Mouse (Mus musculus) neural tube, embryonic 13.5 days (tissue): ENCODE measurements around the gene Zfp831. TPM values are rescaled to one million over a fixed set of nuclear protein-coding genes. Genes with fewer than 3 reads are reported as not detected.

ENCODE experiments used
- ATAC-seq: fragments of 200-750 bp; cut with Nextera tagmentation; 2 replicates; pipeline ENCODE4 v1.8.0; 2017; ENCODE audit warnings: low read depth, mild to moderate bottlenecking, moderate TSS enrichment, moderate library complexity
- H3K27ac ChIP-seq: fragments of 300-500 bp; sonication (generic); replicated peaks from 2 replicates; pipeline ENCODE4 v1.5.1; 2015; ENCODE audit warnings: moderate library complexity, mild to moderate bottlenecking, inconsistent platforms
- H3K27me3 ChIP-seq: fragments of 300-500 bp; sonication (generic); 2 replicates; pipeline ENCODE4 v1.6.1; 2015; ENCODE audit warnings: mild to moderate bottlenecking, inconsistent platforms
- H3K36me3 ChIP-seq: fragments of 300-500 bp; sonication (generic); 2 replicates; pipeline ENCODE4 v1.6.1; 2015; ENCODE audit warnings: mild to moderate bottlenecking, inconsistent platforms
- H3K4me1 ChIP-seq: fragments of 300-500 bp; sonication (generic); replicated peaks from 2 replicates; pipeline ENCODE4 v1.6.1; 2015; ENCODE audit warnings: inconsistent platforms
- H3K4me2 ChIP-seq: fragments of 300-500 bp; sonication (generic); 2 replicates; pipeline ENCODE4 v1.6.1; 2015; ENCODE audit warnings: inconsistent platforms, mild to moderate bottlenecking, moderate library complexity
- H3K4me3 ChIP-seq: fragments of 300-500 bp; sonication (generic); 2 replicates; pipeline ENCODE4 v1.5.1; 2015; ENCODE audit warnings: mild to moderate bottlenecking, inconsistent platforms
- H3K9ac ChIP-seq: fragments of 300-500 bp; sonication (generic); 2 replicates; pipeline ENCODE4 v1.6.1; 2015; ENCODE audit warnings: moderate library complexity, mild to moderate bottlenecking, inconsistent platforms
- H3K9me3 ChIP-seq: fragments of 300-500 bp; sonication (generic); 2 replicates; pipeline ENCODE4 v1.6.1; 2016; ENCODE audit warnings: inconsistent platforms
- WGBS: fragments of 180-500 bp; shearing (Covaris S2); methylation state at CpG from one replicate; pipeline ENCODE4 v1.1.7; 2015; 5-methylcytosine and 5-hydroxymethylcytosine counted together
- polyA plus RNA-seq: library from polyadenylated mRNA; unstranded; fragments of >200 nt; fragmentation: Nextera tagmentation; extraction: Ambion mirVana; gene quantifications from 2 replicates; pipeline ENCODE4 v1.2.1, GENCODE M21; 2015

Gene Zfp831
- polyA plus RNA-seq, 1 experiment from 2014 or later = not detected

- ATAC-seq = no peak
- no peaks in the 10 kb centered on the region for H3K36me3 ChIP-seq
- H3K4me2 ChIP-seq = no peak overlapping the region
- H3K27ac ChIP-seq = no peak overlapping the region
- WGBS = 89% methylated on average over 1 of the region's 1 CpGs
- H3K4me3 ChIP-seq = no peak overlapping the region
- no peaks in the 10 kb centered on the region for H3K4me1 ChIP-seq
- H3K9ac ChIP-seq = no peak overlapping the region
- H3K9me3 ChIP-seq = no peaks in the 10 kb centered on the region
- H3K27me3 ChIP-seq = no peaks in the 10 kb centered on the region
Observed at GRCm38 (mm10) chr2:174754231-174754630, 110.9 kb downstream of the Zfp831 start.

DNA sequence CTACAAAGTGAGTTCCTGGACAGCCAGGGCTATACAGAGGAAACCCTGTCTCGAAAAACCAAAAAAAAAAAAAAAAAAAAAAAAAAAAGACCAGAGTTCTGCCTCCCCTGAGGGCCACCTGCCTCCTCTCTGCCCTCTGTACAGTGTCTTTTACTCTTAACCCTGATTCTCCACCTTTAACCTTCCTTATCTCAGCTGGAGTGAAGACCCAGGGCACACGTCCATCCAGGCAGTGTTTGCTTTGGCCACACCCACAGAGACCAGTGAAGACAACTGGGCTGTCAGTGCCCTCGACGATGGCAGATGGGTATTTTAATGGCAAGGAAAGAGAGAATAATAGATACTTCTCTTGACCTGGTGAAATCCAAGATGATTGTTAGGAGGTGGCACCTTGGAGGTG, 115.9 kb downstream of the Zfp831 start:
- ATAC-seq = no peak
- 78% methylated on average over 4 of the region's 4 CpGs for WGBS

More for the DNA sequence above, 115.9 kb downstream of the Zfp831 start:
- H3K4me2 ChIP-seq = no peak overlapping the region
- H3K9me3 ChIP-seq = no peaks in the 10 kb centered on the region
- no peaks in the 10 kb centered on the region for H3K36me3 ChIP-seq
- H3K9ac ChIP-seq = no peak overlapping the region
- H3K27me3 ChIP-seq = peaks cover 27% of the 10 kb centered on the region
- H3K4me3 ChIP-seq = no peak overlapping the region
- H3K4me1 ChIP-seq = peaks cover 8% of the 10 kb centered on the region
- no peak overlapping the region for H3K27ac ChIP-seq

Other genes with a start within 250 kb of the Zfp831 start
- 97.4 and 100 TPM in 2 replicates for gene Nelfcd, start 227.7 kb upstream of the Zfp831 start, polyA plus RNA-seq
- 89.8 and 93.7 TPM in 2 replicates for gene Ctsz, start 204.5 kb upstream of the Zfp831 start, polyA plus RNA-seq
- gene Tubb1, start 192.8 kb upstream of the Zfp831 start, polyA plus RNA-seq = 1.3 and 2.2 TPM in 2 replicates
- gene Atp5e, start 179.4 kb upstream of the Zfp831 start, polyA plus RNA-seq = 736 and 807 TPM in 2 replicates
- 103 and 107 TPM in 2 replicates for gene Prelid3b, start 170.5 kb upstream of the Zfp831 start, polyA plus RNA-seq
- gene Edn3, start 117.1 kb downstream of the Zfp831 start, polyA plus RNA-seq = 6.0 and 7.8 TPM in 2 replicates